Comparison of ENCODE assay signal across 21 mouse cellular contexts in genomic region chrX:164323391-164323913, GRCm38 (mm10). TPM values are rescaled to one million over a fixed set of nuclear protein-coding genes. Genes with fewer than 3 reads are reported as not detected.
DNase-seq lines count a peak whose midpoint lies in the region; ATAC-seq and TF ChIP-seq lines count a peak whose summit lies in the region.
"Had no signal": no experiment of that assay in that cellular context is flagged by ENCODE, and none has a peak within 500 bp of the region (broad histone marks: within the 10 kb centered on the region; RNA-seq: fewer than 3 reads in every experiment).

No protein-coding gene starts in this region.

- H3K4me1 ChIP-seq in forebrain, embryonic 15.5 days, result no peaks in the 10 kb centered on the region
- no peaks in the 10 kb centered on the region for H3K4me1 ChIP-seq in forebrain, embryonic 10.5 days
- no peaks in the 10 kb centered on the region for H3K4me1 ChIP-seq in embryonic facial prominence, embryonic 11.5 days (ENCODE audit: control insufficient read depth, insufficient read depth, low read length)
- H3K4me1 ChIP-seq in midbrain, embryonic 16.5 days (ENCODE audit: control insufficient read depth, insufficient read depth, low read length), result no peaks in the 10 kb centered on the region
- no peaks in the 10 kb centered on the region for H3K4me1 ChIP-seq in hindbrain, embryonic 16.5 days (ENCODE audit: control insufficient read depth, insufficient read depth, low read depth, low read length)
- H3K4me1 ChIP-seq: heart, embryonic 12.5 days; liver, embryonic 12.5 days had no signal

- 59% methylated on average over 4 of the region's 4 CpGs for WGBS in forebrain, embryonic 15.5 days
- 70% methylated on average over 4 of the region's 4 CpGs for WGBS in forebrain, embryonic 10.5 days
- 35% methylated on average over 4 of the region's 4 CpGs for WGBS in embryonic facial prominence, embryonic 11.5 days
- 79% methylated on average over 4 of the region's 4 CpGs for WGBS in midbrain, embryonic 16.5 days
- WGBS in hindbrain, embryonic 16.5 days, result 74% methylated on average over 4 of the region's 4 CpGs

- H3K36me3 ChIP-seq in forebrain, embryonic 15.5 days, result no peaks in the 10 kb centered on the region
- H3K36me3 ChIP-seq in forebrain, embryonic 10.5 days (replicated peaks), result no peaks in the 10 kb centered on the region
- no peaks in the 10 kb centered on the region for H3K36me3 ChIP-seq in embryonic facial prominence, embryonic 11.5 days (replicated peaks; ENCODE audit: control insufficient read depth, insufficient read depth, low read depth, low read length)
- H3K36me3 ChIP-seq in midbrain, embryonic 16.5 days (ENCODE audit: control insufficient read depth, insufficient read depth, low read length), result no peaks in the 10 kb centered on the region
- no peaks in the 10 kb centered on the region for H3K36me3 ChIP-seq in hindbrain, embryonic 16.5 days (ENCODE audit: control insufficient read depth, insufficient read depth, low read length)
- H3K36me3 ChIP-seq: heart, embryonic 12.5 days; liver, embryonic 12.5 days had no signal

- H3K9me3 ChIP-seq in forebrain, embryonic 15.5 days, result no peaks in the 10 kb centered on the region
- no peaks in the 10 kb centered on the region for H3K9me3 ChIP-seq in forebrain, embryonic 10.5 days
- no peaks in the 10 kb centered on the region for H3K9me3 ChIP-seq in embryonic facial prominence, embryonic 11.5 days (replicated peaks; ENCODE audit: control insufficient read depth, low read length)
- no peaks in the 10 kb centered on the region for H3K9me3 ChIP-seq in midbrain, embryonic 16.5 days (replicated peaks; ENCODE audit: control insufficient read depth, low read length, poor library complexity, severe bottlenecking)
- no peaks in the 10 kb centered on the region for H3K9me3 ChIP-seq in hindbrain, embryonic 16.5 days (ENCODE audit: control insufficient read depth, low read length)
- H3K9me3 ChIP-seq: heart, embryonic 12.5 days; liver, embryonic 12.5 days had no signal

- H3K27ac ChIP-seq in forebrain, embryonic 15.5 days (replicated peaks), result peak overlapping the region; percentile 52
- no peak overlapping the region for H3K27ac ChIP-seq in forebrain, embryonic 10.5 days
- H3K27ac ChIP-seq in embryonic facial prominence, embryonic 11.5 days (replicated peaks; ENCODE audit: low read depth, low read length), result no peak overlapping the region
- no peak overlapping the region for H3K27ac ChIP-seq in midbrain, embryonic 16.5 days (ENCODE audit: low read length)
- no peak overlapping the region for H3K27ac ChIP-seq in hindbrain, embryonic 16.5 days (ENCODE audit: low read depth, low read length)
- H3K27ac ChIP-seq: liver, embryonic 12.5 days had no signal

- peak; percentile 57 for ATAC-seq in forebrain, embryonic 15.5 days (replicated peaks)
- no peak for ATAC-seq in embryonic facial prominence, embryonic 11.5 days (replicated peaks; ENCODE audit: insufficient number of reproducible peaks, low FRiP score, low TSS enrichment, low read depth)
- peak; percentile 47 for ATAC-seq in megakaryocyte, adult 5-6 weeks (ENCODE audit: poor library complexity, severe bottlenecking)
- ATAC-seq in midbrain, embryonic 16.5 days, result no peak
- no peak for ATAC-seq in hindbrain, embryonic 16.5 days
- ATAC-seq: liver, embryonic 12.5 days had no signal

- DNase-seq in forebrain, embryonic 10.5 days (ENCODE audit: extremely low spot score, low spot score), result no peak
- DNase-seq in brain, embryonic 14.5 days (ENCODE audit: low read depth), result peak; percentile 60
- peak; percentile 77 for DNase-seq in embryonic facial prominence, embryonic 11.5 days (ENCODE audit: low spot score)
- no peak for DNase-seq in layer of hippocampus, adult 9-10 months (ENCODE audit: low spot score)
- DNase-seq: adrenal gland, postnatal 10 days; cerebellum, adult 11-12 months; heart, postnatal 36 days; kidney, adult 2 months; kidney, postnatal 25 days; layer of hippocampus, adult 9-11 months; lung, postnatal 10 days; retina, postnatal 1 day; right cerebral cortex, postnatal 4 days; thymus, postnatal 4 days had no signal

- TF ChIP-seq CTCF in brain, embryonic 14.5 days (IDR thresholded peaks at IDR 0.05; ENCODE audit: borderline replicate concordance, extremely low read depth, insufficient read depth, insufficient read length), result no peak

- TF ChIP-seq POLR2A in brain, embryonic 14.5 days (IDR thresholded peaks at IDR 0.05; ENCODE audit: borderline replicate concordance, extremely low read depth, insufficient read depth, insufficient read length, poor library complexity, severe bottlenecking), result no peak

- H3K9ac ChIP-seq in forebrain, embryonic 15.5 days (replicated peaks), result no peak overlapping the region
- no peak overlapping the region for H3K9ac ChIP-seq in embryonic facial prominence, embryonic 11.5 days (replicated peaks; ENCODE audit: low read length)
- no peak overlapping the region for H3K9ac ChIP-seq in midbrain, embryonic 16.5 days (ENCODE audit: low read depth, low read length)
- no peak overlapping the region for H3K9ac ChIP-seq in hindbrain, embryonic 16.5 days (ENCODE audit: low read depth, low read length)
- H3K9ac ChIP-seq: heart, embryonic 12.5 days; liver, embryonic 12.5 days had no signal

- no peak overlapping the region for H3K4me3 ChIP-seq in forebrain, embryonic 15.5 days
- H3K4me3 ChIP-seq in forebrain, embryonic 10.5 days, result no peak overlapping the region
- H3K4me3 ChIP-seq in embryonic facial prominence, embryonic 11.5 days (ENCODE audit: low read depth, low read length), result no peak overlapping the region
- no peak overlapping the region for H3K4me3 ChIP-seq in midbrain, embryonic 16.5 days (ENCODE audit: low read depth, low read length)
- no peak overlapping the region for H3K4me3 ChIP-seq in hindbrain, embryonic 16.5 days (ENCODE audit: low read length)
- H3K4me3 ChIP-seq: heart, embryonic 12.5 days; liver, embryonic 12.5 days had no signal

- no peak overlapping the region for H3K4me2 ChIP-seq in forebrain, embryonic 15.5 days (replicated peaks)
- no peak overlapping the region for H3K4me2 ChIP-seq in embryonic facial prominence, embryonic 11.5 days (ENCODE audit: low read depth, low read length)
- no peak overlapping the region for H3K4me2 ChIP-seq in midbrain, embryonic 16.5 days (ENCODE audit: low read length)
- no peak overlapping the region for H3K4me2 ChIP-seq in hindbrain, embryonic 16.5 days (ENCODE audit: low read length)
- H3K4me2 ChIP-seq: heart, embryonic 12.5 days; liver, embryonic 12.5 days; midbrain, embryonic 11.5 days had no signal

- no peaks in the 10 kb centered on the region for H3K27me3 ChIP-seq in forebrain, embryonic 15.5 days
- peaks cover 50% of the 10 kb centered on the region for H3K27me3 ChIP-seq in forebrain, embryonic 10.5 days (ENCODE audit: poor library complexity, severe bottlenecking)
- no peaks in the 10 kb centered on the region for H3K27me3 ChIP-seq in embryonic facial prominence, embryonic 11.5 days (ENCODE audit: control insufficient read depth, insufficient read depth, low read length)
- H3K27me3 ChIP-seq in midbrain, embryonic 16.5 days (ENCODE audit: control insufficient read depth, insufficient read depth, low read depth, low read length), result no peaks in the 10 kb centered on the region
- no peaks in the 10 kb centered on the region for H3K27me3 ChIP-seq in hindbrain, embryonic 16.5 days (replicated peaks; ENCODE audit: control insufficient read depth, insufficient read depth, low read length)
- H3K27me3 ChIP-seq: heart, embryonic 12.5 days; liver, embryonic 12.5 days had no signal

RNA-seq across cellular contexts. Expression of gene Vegfd, which starts 49.7 kb away (rescaled TPM):
- 0.52 and 0.95 TPM in 2 replicates for polyA plus RNA-seq in forebrain, embryonic 15.5 days (2015; fragmentation: Nextera tagmentation; extraction: Ambion mirVana)
- 1.2 and 1.3 TPM in 2 replicates for polyA plus RNA-seq in forebrain, embryonic 10.5 days (2016; fragmentation: Nextera tagmentation; extraction: Ambion mirVana)
- 1.1 and 1.5 TPM in 2 replicates for polyA plus RNA-seq in brain, embryonic 14.5 days (2012; rRNA removed)
- polyA plus RNA-seq in embryonic facial prominence, embryonic 11.5 days (2014; fragmentation: Nextera tagmentation; extraction: Ambion mirVana), result 3.1 and 4.1 TPM in 2 replicates
- total RNA-seq in megakaryocyte, adult 5-6 weeks (2015), result 0.16 TPM in 1 of 2 replicates, not detected in the other
- total RNA-seq in megakaryocyte, adult 5-6 weeks (2017), result not detected in 2 replicates
- 0.25 and 0.30 TPM in 2 replicates for polyA plus RNA-seq in midbrain, embryonic 16.5 days (2015; fragmentation: Nextera tagmentation; extraction: Ambion mirVana)
- polyA plus RNA-seq in hindbrain, embryonic 16.5 days (2015; fragmentation: Nextera tagmentation; extraction: Ambion mirVana), result 0.41 and 0.43 TPM in 2 replicates

RNA-seq across cellular contexts. Expression of gene Pir, which starts 54.3 kb away (rescaled TPM):
- 2.4 and 3.6 TPM in 2 replicates for polyA plus RNA-seq in forebrain, embryonic 15.5 days (2015; fragmentation: Nextera tagmentation; extraction: Ambion mirVana)
- polyA plus RNA-seq in forebrain, embryonic 10.5 days (2016; fragmentation: Nextera tagmentation; extraction: Ambion mirVana), result 16.3 and 16.9 TPM in 2 replicates
- 1.0 and 1.7 TPM in 2 replicates for polyA plus RNA-seq in brain, embryonic 14.5 days (2012; rRNA removed)
- 7.3 and 8.0 TPM in 2 replicates for polyA plus RNA-seq in embryonic facial prominence, embryonic 11.5 days (2014; fragmentation: Nextera tagmentation; extraction: Ambion mirVana)
- total RNA-seq in megakaryocyte, adult 5-6 weeks (2015), result 3.9 and 6.1 TPM in 2 replicates
- total RNA-seq in megakaryocyte, adult 5-6 weeks (2017), result 1.7 and 2.8 TPM in 2 replicates
- 3.5 and 3.7 TPM in 2 replicates for polyA plus RNA-seq in midbrain, embryonic 16.5 days (2015; fragmentation: Nextera tagmentation; extraction: Ambion mirVana)
- 4.6 and 5.7 TPM in 2 replicates for polyA plus RNA-seq in hindbrain, embryonic 16.5 days (2015; fragmentation: Nextera tagmentation; extraction: Ambion mirVana)

Comparison
In these comparisons a context has a peak if more than half of its experiments do, and no peak if none do; other contexts are left out.
1. ATAC-seq: peak in forebrain, embryonic 15.5 days (single experiment) and megakaryocyte, adult 5-6 weeks (single experiment); none in embryonic facial prominence, embryonic 11.5 days (single experiment), midbrain, embryonic 16.5 days (single experiment) and hindbrain, embryonic 16.5 days (single experiment).
2. DNase-seq: peak in brain, embryonic 14.5 days (single experiment) and embryonic facial prominence, embryonic 11.5 days (single experiment); none in forebrain, embryonic 10.5 days (single experiment) and layer of hippocampus, adult 9-10 months (single experiment).